Mouse (Mus musculus) right cerebral cortex, postnatal 4 days (tissue): ENCODE results near the gene Stt3a.

ENCODE experiments used
- DNase-seq: peaks from one replicate; pipeline ENCODE4 v3.0.0-alpha.2; 2022

Stt3a gene

GRCm38 (mm10) chr9:36767203-36768143, at the start of gene Stt3a:
Gene Stt3a (minus strand): TSS chr9:36767679.
- peak; percentile 99 for DNase-seq

- no peak for DNase-seq
Measured at GRCm38 (mm10) chr9:36814486-36814885, 47.0 kb upstream of the Stt3a start.

- no peak for DNase-seq
Measured at GRCm38 (mm10) chr9:36808126-36808785, 40.8 kb upstream of the Stt3a start.

- DNase-seq: no peak
Measured at GRCm38 (mm10) chr9:36805256-36805975, 37.9 kb upstream of the Stt3a start.

GRCm38 (mm10) chr9:36803926-36804325, 36.4 kb upstream of the Stt3a start:
- no peak for DNase-seq

- DNase-seq: no peak
Measured at GRCm38 (mm10) chr9:36803386-36803785, 35.9 kb upstream of the Stt3a start.

- DNase-seq: no peak
Measured at GRCm38 (mm10) chr9:36802951-36803350, 35.5 kb upstream of the Stt3a start.

- DNase-seq: no peak
Measured at GRCm38 (mm10) chr9:36801961-36802360, 34.5 kb upstream of the Stt3a start.

- peak; percentile 90 for DNase-seq
Measured at GRCm38 (mm10) chr9:36796781-36797555, 29.5 kb upstream of the Stt3a start, which contains the start of gene Ei24. Gene Ei24 (minus strand): TSS chr9:36797393.

GRCm38 (mm10) chr9:36796224-36796623, 28.7 kb upstream of the Stt3a start:
- DNase-seq: no peak

GRCm38 (mm10) chr9:36795556-36795955, 28.1 kb upstream of the Stt3a start:
- no peak for DNase-seq

DNA sequence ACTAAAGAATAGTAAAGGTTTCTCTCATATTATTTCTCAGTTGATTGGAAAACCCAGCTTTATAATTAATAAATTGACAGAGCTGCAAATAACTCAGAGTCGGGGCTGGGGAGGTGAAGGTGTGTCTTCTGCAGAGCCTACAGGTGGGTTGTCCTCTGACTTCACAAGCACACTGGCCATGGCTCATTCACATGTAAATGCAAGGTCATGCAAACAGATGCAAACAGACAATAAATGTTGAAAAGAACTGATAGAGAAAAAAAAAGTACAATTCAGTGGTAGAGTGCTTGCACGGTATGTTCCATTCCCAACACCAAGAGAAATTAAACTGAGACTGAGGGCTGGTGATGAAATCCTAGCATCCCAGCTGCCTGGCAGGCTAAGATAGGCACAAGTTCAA, 27.0 kb upstream of the Stt3a start:
- no peak for DNase-seq

GRCm38 (mm10) chr9:36792191-36792590, 24.7 kb upstream of the Stt3a start:
- no peak for DNase-seq

DNA sequence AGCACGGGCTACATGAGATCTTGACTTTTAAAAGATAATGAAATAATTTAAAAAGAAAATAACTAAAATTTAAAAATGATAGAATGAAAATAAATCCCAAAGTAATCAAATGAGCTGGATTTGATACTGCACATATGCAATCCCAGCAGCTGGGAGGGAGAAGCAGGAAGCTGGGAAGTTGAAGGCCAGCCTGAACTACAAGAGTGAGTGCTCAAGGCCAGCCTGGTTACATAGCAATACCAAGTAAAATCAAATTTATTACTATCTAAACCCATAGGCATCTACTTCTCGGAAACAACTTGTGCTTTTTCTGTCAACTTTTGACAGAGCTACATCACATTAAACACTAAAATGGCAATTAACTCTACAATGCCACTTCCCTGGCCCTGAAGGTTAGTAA, 16.4 kb upstream of the Stt3a start:
- DNase-seq: no peak

DNA sequence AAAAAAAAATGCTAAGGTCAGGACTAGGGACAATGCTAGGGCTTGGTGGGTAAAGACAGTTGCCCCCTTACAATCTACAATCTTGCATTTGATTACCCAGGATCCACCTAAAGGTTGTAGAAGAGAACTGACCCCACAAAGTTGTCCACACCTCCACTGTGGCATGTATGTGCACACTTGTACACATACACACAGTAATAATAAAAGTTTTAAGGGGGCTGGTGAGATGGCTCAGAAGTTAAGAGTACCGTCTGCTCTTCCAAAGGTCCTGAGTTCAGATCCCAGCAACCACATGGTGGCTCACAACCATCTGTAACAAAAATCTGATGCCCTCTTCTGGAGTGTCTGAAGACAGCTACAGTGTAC, 1.6 kb upstream of the Stt3a start:
- no peak for DNase-seq

- peak; percentile 42 for DNase-seq
Measured at GRCm38 (mm10) chr9:36768156-36769047, 923 bp upstream of the Stt3a start.

DNA sequence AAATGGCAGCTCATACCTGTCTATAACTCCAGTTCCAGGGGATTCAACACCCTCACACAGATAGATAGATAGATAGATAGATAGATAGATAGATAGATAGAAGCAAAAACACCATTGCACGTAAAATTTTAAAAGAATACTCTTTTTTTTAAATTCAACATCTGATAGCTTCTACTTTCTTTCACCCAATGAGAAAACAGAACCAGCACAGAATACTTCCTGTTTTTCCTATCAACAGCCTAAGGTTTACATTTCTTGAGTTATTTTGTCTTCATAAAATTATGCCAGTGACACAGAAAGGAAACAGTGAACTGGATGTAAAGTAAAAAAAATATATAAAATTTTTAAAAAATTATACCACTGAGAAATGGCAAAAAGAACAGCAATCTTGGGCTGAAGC, 3.1 kb downstream of the Stt3a start:
- DNase-seq: no peak

GRCm38 (mm10) chr9:36727034-36727755, 40.3 kb downstream of the Stt3a start, which contains the start of gene Chek1:
Gene Chek1 (minus strand): TSS chr9:36727065.
- no peak for DNase-seq

- DNase-seq: peak; percentile 91
Measured at GRCm38 (mm10) chr9:36726131-36727033, 41.1 kb downstream of the Stt3a start.

GRCm38 (mm10) chr9:36716624-36717023, 50.9 kb downstream of the Stt3a start:
- DNase-seq: no peak
